Mouse (Mus musculus): ENCODE data around the gene Tssk3.
"Not testable (repeated sequence)": the region's sequence is repeated elsewhere in the genome, so short reads cannot be mapped to it uniquely, and the experiment has no call there.

Tssk3 gene

DNA sequence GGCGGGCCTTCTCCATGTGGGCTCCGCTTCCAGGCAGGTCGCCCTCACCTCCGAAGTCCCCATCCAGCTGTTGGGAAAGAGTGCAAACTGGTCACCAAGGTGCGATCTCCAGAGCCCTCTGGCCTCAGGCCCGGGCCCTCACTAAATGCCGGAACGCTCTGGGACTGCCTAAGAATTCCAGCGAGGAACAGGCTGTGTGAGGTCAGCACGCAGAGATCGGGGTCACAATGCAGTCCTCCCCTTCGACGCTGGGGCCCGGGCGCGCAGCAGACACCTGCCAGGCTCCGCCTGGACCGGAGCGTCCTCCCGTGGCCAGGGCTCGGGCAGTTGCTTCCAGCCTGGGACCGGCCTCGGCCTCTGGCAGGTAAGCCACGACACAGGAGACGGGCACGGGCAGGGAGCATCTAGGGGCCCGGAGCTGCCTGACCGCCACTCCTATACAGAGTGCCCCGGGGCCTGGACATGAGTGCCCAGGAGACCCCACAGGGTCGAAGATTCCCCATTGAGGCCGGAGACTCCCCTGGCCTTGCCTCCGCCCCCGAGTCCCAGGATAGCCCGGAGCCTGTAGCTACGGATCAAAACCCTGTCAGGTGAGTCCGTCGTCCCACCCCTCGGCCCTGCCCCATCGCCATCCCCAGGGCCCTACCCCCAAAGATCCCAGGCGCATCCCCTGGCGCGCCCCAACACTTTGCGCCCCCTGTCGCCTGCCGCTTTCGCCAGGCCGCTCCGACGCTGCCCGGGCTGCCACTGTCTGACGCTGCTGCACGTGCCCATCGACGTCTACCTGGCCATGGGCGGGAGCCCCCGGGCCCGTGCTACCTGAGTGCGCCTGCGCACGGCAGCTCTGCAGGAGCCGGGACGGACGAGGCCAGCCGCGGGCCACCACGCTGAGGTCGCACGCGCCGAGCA lies at the start of gene Tssk3, which contains the start of gene Fam229a:
Tssk3 (minus strand) TSS at position 51 of the 909 bp plus-strand sequence.
Fam229a (plus strand) TSS at position 219 of the 909 bp plus-strand sequence.
- DNase-seq: peak; percentile 59

DNA sequence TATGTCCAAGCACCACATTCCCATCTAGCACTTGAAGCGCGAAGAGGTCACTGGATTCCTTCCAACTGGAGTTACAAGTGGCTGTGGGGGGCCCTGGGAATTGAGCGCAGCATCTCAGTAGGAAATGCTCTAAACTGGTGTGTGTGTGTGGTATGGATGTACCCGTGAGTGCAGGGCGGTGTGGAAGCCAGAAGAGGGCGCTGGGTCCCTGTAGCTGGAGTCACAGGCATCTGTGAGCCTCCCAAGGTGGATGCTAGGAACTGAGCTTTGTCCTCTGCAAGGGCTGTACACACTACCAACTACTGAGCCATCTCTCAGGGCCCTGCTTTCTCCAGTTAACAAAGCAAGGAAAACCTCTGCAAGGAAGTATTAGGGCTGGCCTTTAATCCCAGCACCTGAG lies 49.2 kb upstream of the Tssk3 start:
- DNase-seq: no peak

DNA sequence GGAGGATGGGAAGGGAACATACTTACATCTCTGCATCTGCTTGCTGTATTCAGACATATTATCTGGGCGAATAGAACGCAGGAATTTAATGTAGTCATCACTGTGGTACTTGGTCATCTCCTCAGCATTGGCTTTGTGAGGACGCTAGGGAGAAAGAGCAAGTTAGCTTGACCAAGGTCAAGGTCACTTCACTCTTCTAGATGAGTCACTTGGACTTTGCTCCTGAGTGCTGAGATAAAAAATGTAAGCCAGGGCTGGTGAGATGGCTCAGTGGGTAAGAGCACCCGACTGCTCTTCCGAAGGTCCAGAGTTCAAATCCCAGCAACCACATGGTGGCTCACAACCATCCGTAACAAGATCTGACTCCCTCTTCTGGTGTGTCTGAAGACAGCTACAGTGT lies 38.1 kb upstream of the Tssk3 start:
- DNase-seq: not testable (repeated sequence)

DNA sequence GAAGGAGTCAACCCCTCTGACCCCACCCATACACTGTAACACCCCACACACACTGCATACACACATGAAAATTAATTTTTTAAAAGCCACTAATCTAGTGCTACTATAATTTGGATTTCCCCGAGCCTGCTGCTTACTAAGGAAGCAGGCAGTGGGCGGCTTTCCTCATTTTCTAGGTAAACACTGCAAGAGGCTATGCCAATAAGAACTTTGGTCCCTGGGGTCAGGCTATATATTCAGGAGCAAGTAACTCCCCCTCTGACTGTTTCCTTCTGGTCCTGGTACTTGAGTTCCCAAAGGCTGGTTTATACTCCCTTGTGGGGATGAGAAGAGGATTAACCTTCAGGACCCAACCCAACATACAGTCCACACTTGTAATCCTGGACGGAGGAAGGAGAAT lies 35.1 kb upstream of the Tssk3 start:
- DNase-seq: no peak

DNA sequence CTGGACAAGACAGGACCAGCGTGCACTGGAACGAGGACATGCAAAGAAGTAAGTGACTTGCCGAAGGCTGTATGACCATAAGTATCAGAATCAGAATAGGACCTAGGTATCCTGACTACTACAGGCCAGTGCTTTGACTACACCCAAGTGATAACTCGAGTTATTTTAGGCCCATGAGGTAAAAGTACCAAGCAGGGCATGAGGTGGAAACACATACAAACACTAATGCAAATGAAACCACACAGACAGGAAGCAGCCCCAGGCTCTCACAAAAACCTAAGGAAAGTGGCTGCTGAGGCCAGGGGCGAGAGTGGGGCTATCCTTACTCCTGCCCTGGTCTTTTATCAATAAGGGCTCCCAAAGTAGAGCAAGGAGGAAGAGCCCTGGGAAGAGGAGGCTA lies 34.5 kb upstream of the Tssk3 start:
- DNase-seq: no peak

DNA sequence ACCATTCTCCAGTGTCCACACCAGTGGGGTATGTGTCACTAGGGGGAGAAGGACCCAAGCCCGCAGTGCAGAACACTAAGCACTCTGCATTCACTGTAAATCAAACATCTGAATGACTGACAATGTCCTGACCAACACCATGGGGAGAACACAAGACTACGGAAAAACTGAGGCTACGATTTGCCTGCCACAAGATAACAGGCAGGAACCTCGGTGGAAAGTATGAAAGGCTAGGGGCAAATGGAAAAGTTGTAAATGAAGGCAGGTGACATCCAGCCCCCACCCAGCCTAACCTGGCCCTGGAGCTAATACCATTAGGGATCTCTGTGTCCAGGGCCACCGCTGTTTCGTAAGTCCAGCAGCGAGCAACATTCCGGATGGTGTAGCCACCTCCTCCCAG lies 27.7 kb upstream of the Tssk3 start:
- DNase-seq: no peak

DNA sequence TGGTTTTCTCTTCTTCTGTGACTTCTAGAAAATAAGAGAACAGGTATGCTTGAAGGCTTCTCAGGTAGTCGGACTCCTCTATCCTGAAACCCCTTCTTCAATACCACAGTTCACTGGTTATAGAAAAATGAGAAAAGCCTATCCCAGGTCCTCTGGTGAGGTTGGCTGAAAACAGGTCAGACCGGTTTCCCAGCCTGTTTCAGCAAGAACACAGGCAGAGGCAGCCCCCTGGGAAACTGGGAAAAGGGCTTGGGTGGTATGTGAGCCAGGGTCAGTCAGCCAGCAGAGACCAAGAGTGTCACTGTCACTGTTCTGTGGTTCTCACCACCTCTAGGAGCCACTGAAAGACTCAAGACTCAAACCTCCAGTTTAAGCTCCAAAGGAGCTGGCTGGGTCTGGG lies 26.1 kb upstream of the Tssk3 start:
- no peak for DNase-seq

DNA sequence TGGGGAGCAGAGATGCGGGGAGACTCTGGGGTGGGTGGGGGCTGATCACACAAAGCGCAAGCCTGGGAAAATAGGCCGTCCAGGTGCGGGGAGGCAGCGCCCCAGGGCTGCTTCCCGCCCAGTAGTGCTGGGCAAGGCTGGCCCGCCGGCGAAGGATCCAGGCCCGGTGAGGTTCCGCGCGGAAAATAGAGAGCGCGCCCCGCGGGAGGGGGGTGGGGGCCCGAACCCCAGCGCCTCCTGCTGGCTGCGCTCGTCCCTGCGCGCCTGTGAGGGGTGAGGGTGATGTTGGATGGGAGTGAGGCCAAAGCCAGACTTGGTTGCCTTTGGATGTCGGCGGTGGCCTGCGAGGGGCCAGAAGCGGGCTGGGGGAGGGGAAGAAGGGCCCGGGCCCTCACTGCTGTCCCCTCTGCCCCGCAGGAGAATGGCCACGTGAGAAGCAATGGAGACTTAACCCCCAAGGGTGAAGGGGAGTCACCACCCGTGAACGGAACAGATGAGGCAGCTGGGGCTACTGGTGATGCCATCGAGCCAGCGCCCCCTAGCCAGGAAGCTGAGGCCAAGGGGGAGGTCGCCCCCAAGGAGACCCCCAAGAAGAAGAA lies 23.6 kb upstream of the Tssk3 start:
- DNase-seq: no peak

DNA sequence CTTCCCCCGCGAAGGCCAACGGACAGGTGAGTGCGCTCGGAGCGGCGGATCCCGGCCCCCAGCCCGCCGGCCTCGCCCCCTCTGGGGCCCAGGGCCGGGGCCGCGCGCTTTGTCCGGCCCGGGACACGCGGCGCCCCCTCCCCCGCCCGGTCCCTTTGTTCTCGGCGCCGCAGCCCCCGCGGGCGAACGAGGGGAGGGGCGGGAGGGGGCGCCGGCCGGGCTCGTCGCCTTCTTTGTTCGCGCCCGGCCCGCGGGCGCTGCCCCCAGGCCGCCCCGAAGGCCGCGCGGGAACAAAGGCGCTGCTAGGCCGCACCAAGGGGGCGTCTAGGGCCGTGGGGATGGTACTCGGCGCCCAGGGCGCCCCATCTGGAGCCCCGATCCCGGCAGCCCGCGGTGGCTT lies 23.1 kb upstream of the Tssk3 start:
- DNase-seq: no peak

DNA sequence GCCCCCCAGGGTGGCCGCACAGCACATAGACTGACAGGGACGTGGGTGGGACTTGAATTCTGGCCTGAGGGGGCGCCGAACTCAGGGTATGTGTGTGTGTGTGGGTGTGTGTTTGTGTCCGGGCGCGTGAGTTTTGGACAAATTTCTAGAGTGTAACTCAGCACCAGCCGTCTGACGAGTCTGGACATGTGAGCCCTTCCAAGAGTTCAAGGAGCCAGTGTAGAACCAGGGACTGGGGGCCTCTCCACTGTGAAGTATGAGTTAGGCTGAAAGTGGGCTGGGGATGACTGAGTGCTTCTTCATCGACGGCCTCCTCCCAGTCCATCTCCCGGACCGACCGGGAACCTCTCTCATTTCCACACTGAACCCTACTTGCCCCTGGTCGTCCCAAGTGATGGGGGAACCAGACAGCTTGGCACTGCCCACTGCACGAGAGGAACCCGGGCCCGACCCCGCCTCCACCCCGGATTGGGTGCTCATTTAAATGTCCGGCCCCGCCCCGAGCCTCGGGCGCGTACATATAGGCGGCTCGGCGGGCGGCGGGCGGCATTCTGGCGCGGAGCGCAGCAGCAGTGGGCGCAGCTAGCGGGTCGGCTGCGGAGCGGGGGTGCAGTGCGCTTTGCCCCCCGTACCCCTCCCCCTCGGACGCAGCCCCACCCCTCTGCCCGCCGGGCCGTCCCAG lies 22.4 kb upstream of the Tssk3 start, which contains the start of gene Marcksl1:
Marcksl1 (plus strand) TSS at position 496 of the 682 bp plus-strand sequence.
- no peak for DNase-seq

DNA sequence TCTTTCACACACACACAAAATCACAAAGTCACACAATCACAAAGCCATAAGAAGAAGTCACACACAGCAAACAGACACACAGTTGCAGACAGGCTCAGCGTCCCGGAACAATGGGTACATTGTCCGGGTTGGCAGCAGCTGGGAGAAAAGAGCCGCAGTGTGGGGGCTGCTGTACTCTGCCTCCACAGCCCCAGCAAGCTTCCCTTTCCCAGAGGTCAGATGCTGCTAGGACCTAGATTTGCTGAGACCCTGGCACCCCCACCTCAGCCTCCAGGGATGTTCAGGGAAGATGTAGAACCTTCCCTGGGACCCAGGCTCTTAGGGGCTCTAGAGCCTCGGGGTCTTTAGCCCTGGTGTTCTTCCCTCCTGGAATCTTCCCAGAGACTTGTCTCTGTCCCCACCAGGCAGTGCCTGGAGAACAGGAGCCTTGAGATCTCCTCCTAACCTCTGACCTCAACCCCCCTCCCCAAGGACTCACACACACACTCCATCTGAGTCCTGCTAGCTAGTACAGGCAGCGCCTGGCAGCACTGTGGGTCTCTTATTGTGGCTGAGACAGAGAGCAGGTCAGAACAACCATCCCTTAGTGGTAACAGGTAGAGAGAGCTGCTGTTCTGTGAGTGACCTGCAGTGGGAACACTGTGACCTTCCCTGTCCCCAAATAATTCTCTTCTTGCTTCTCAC lies 20.7 kb upstream of the Tssk3 start:
- DNase-seq: no peak

DNA sequence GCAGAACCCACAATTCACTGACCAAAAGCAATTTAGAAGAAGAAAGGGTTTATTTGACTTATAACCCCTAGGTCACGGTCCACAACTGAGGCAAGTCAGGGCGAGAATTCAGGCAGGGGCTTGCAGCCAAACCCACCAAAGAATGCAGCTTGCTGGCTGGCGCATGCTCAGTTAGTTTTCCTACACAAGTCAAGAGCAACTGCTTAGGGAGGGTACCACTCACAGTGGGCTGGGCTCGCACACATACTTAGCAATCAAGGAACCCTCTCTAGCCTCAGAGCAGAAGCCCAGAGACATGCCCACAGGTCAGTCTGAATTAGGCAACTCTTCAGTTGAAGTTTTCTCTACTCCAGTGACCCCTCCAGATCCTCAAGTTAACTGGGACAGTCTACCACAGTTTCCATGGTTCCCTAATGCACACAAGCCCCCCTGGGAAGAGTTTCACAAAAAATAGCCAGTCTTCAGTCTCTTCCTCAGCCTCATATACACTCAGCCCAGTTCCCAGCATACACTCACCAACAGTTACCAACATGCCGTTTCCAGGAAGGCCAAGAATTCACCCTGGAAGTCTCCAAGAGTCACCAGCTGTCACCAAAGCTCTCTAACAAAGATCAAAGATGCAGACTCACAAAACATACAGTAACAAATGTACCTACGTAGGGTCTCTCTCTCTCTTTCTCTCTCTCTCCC lies 20.0 kb upstream of the Tssk3 start:
- no peak for DNase-seq

DNA sequence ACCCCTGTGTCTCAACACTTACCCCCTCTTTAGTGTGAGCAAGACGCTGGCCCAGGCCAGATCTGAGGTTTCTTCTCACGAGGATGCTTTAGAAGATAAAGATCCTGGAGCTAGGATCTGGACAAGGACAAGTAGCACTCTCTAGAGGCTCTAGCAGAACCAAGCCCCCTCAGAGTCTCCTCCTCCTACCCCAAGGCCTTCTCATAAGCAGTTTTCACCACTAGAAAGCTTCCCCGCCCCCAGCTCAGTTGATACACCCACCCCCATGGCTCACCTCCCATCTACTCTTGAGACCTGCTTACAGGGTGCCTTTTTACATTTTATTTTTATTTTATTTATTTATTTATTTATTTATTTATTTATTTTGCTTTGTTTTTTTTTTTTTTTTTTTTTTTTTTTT lies 18.8 kb upstream of the Tssk3 start:
- no peak for DNase-seq

DNA sequence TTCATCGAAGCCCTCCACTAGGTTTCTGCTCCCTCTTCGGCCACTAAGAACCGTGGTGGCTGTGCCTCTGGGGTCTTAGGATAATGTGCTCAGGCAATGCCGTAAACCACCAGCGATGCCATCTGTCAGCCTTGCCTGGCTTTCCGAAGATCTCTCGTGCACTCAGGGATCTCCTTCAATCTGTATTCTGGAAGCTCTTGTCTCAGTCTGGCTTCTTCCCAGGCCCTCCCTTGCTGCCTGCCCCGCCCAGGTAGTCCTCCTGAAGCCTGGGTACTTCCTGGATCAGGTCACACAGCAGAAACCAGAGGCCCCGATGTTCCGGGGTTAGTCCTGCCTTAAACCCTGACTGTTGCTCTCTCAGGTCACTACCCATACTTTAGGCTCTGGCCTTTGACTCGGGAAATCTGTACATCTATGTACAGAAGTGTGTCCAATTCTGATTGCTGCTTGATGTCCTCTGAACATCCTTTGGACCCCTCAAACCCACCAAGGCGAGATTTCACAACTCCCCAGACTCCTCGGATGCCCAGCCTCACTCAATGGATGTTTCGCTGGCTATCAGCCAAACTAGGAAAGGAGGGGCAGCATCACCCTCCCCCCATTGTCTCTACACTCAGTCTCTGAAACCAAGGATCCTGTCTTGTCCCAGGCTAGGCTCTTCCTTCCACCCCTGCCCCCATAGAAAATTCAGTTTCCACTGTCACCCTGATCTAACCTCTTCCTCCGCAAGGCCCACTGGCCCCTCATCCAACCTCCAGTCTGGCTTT lies 18.2 kb upstream of the Tssk3 start:
- no peak for DNase-seq

DNA sequence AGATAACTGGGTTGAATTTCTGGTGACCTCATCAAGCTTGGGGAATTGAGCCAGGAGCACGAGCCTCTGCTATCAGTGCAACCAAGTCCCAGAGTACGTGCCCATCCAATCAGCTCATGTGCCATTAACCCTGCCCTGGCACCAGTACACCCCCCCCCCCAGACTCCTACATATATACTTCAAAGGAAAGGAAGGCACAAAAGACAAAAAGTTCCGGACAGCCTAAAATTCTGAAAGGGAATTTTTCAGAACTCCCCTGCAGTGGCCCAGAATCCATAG lies 17.4 kb upstream of the Tssk3 start:
- no peak for DNase-seq

DNA sequence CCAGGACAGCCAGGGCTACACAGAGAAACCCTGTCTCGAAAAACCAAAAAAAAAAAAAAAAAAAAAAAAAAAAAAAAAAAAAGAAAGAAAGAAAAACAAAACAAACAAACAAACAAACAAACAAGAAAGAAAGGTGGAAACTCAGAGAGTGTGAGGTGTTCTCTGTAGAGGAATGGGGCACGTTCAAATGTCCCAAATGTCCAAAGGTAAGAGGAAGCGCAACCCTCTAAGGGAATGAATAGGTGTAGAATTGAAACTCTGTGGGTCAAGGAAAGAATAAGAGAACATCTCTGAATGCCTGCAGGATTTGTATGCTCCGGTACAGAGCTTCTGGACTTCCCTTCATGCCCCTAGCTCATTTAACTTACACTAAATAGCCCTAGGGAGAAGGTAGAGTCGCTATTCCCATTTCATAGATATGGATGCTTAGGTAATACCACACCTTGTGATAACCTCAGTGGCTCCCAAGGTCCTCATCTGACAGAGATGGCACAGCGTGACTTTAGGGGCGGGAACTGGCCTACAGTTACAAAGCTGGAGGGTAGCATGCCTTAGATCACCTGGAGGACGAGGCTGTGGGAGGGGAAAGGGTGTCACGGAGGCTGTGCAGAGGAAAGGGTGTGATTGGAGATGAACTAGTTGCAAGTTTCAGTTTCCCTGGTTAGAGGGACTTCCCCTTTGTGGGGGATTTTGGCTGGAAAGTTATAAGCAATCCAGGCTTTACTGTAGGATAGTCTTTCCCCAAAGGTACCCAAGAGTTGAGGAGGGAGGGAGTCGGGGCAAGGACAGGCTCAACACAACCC lies 16.8 kb upstream of the Tssk3 start:
- DNase-seq: no peak

DNA sequence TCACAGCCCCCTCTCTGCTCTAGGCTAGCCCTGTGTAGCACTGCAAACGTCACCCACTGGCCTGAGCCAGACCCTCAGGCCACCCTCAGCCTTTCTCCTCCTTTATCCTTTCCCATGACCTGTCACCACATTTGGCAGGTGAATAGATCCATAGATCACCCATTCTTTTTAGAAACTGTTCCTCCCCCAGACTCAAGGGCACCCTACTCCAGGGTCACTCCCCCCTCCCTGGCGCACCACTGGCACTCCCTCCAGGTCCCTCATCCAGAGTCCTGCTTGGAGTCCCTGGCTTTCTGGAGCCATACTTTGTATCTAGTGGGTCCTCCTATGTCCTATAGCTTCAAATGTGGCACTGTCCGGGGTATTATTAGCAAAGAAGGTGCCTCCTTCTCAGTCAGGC lies 14.7 kb upstream of the Tssk3 start:
- DNase-seq: no peak

DNA sequence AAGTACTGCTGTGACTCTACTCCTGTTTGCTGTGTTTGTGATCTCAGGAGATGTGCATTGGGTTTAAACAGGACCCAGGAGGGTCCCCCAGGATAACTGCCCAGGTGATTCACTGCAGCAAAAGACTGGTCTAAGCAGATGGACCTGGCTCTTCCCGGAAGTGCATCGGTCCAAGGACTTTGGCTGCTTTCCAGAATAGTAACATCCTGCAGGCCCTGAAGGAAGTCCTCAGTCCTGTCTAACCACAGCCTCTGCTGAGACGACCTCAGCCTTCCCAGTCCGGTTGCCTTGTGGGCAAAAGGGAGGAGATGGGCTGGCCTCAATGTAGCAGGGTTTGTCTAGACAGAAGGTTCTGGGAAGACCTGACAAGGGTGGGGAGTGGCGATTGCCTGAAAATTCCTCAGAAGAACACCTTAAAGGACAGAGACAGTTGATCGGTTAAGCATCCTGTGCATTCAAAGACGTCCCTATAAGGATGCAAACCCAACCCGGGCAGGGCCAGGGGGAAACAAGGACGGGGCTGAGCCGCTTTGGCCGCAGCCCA lies 12.2 kb upstream of the Tssk3 start:
- no peak for DNase-seq

DNA sequence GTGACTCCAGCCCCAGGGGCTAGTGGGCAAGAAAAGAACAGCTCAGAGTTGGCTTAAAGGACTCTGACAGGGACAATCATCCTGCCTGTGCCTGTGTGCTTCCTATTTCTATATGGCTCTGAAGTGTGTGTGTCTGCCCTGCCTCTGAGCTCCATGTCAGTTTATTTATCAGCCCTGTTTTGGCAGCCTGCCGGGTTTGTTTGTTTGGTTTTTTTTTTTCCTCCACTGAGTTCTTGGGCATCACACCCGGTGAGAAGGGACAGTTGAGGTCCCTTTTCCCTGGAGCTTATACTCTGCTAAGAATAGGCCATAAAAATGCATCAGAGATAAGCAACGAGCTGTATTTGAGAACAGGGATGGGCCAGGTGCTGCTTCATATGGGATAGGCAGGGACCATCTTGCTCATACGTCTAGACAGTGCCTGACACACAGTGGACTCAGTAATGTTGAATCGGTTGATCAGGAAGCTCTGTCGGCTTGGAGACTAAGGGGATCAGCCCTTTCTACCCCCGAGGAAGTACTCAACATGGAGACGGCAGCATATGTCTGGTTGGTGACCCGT lies 11.6 kb upstream of the Tssk3 start:
- DNase-seq: no peak

All from cerebellum, adult 9-10 months (tissue).